Mouse (Mus musculus) limb, embryonic 11.5 days (tissue): ENCODE data around the gene Rbm45. TPM values are rescaled to one million over a fixed set of nuclear protein-coding genes. Genes with fewer than 3 reads are reported as not detected.

Experiments
- ATAC-seq: fragments of 200-750 bp; cut with Nextera tagmentation; 2 replicates; pipeline ENCODE4 v1.8.0; 2017; ENCODE audit warnings: low read depth; ENCODE audit not compliant: insufficient number of reproducible peaks, low FRiP score, low TSS enrichment
- DNase-seq: peaks from one replicate; pipeline ENCODE4 v3.0.0-alpha.2; 2015; ENCODE audit warnings: low spot score
- H3K27ac ChIP-seq: fragments of 300-500 bp; sonication (generic); replicated peaks from 2 replicates; pipeline ENCODE4 v1.5.1; 2014; ENCODE audit warnings: low read depth, mild to moderate bottlenecking, low read length
- H3K27me3 ChIP-seq: fragments of 300-500 bp; sonication (generic); 2 replicates; pipeline ENCODE4 v1.6.1; 2014; ENCODE audit warnings: mild to moderate bottlenecking, low read length, mixed read lengths; ENCODE audit not compliant: control insufficient read depth, insufficient read depth
- H3K36me3 ChIP-seq: fragments of 300-500 bp; sonication (generic); 2 replicates; pipeline ENCODE4 v1.6.1; 2014; ENCODE audit warnings: mild to moderate bottlenecking, low read length, moderate library complexity, mixed read lengths; ENCODE audit not compliant: control insufficient read depth, insufficient read depth
- H3K4me1 ChIP-seq: fragments of 300-500 bp; sonication (generic); 2 replicates; pipeline ENCODE4 v1.6.1; 2014; ENCODE audit warnings: low read length, mixed read lengths; ENCODE audit not compliant: control insufficient read depth, insufficient read depth
- H3K4me2 ChIP-seq: fragments of 300-500 bp; sonication (generic); 2 replicates; pipeline ENCODE4 v1.6.1; 2014; ENCODE audit warnings: low read depth, mild to moderate bottlenecking, moderate library complexity; ENCODE audit not compliant: severe bottlenecking
- H3K4me3 ChIP-seq: fragments of 300-500 bp; sonication (generic); 2 replicates; pipeline ENCODE4 v1.5.1; 2014; ENCODE audit warnings: low read depth, low read length
- H3K9ac ChIP-seq: fragments of 300-500 bp; sonication (generic); 2 replicates; pipeline ENCODE4 v1.6.1; 2014; ENCODE audit warnings: mild to moderate bottlenecking, low read length
- H3K9me3 ChIP-seq: fragments of 300-500 bp; sonication (generic); 2 replicates; pipeline ENCODE4 v1.6.1; 2016; ENCODE audit warnings: low read length; ENCODE audit not compliant: control insufficient read depth
- WGBS: fragments of 180-500 bp; shearing (Covaris S2); extraction: QIAGEN DNeasy Blood & Tissue Kit; methylation state at CpG from one replicate; pipeline ENCODE4 v1.1.7; 2014; 5-methylcytosine and 5-hydroxymethylcytosine counted together
- polyA plus RNA-seq: library from polyadenylated mRNA; unstranded; fragments of >200 nt; fragmentation: Nextera tagmentation; extraction: Ambion mirVana; gene quantifications from 2 replicates; pipeline ENCODE4 v1.2.1, GENCODE M21; 2014

The Rbm45 gene
- polyA plus RNA-seq = 16.3 and 16.8 TPM in 2 replicates

DNA sequence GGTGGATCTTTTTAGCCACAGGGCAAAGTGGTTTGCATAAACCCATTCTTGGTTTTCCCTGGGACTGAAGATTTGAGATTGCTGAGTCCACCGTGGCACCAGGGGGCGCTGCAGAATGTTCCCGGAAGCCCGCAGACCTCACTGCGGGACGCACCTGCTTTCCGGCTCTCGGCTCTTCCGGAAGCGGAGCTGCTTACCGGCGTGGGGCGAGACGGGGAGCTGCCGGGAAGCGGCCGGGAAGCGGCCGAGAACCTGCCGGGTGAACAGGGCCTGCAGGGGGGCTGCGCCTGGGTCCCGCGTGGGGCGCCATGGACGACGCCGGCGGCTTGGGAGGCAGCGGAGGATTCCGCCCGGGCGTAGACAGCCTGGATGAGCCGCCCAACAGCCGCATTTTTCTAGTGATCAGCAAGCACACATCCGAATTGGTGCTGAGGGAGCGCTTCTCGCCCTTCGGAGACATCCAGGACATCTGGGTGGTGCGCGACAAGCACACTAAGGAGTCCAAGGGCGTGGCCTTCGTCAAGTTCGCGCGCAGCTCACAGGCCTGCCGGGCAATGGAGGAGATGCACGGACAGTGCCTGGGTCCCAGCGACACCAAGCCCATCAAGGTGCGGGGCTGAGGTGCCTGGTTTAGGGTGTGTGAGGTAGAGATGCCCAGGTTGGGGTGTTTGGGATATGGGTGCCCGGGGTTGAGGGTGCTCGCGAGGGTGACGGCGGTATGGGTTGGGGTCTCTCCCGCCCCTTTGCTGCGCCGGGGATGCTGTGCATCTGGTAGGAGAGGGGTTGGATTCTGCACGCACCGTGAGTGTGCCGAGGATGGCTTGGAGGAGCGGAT is at the start of gene Rbm45:
Rbm45 (plus strand) TSS at position 164 of the 835 bp plus-strand sequence.
- H3K4me3 ChIP-seq = peak within 1 kb of the TSS; percentile 85
- 0 out of 2 replicates have a peak, but pooled peaks cover 2% of the 10 kb centered on the region for H3K36me3 ChIP-seq
- peak; percentile 80 for ATAC-seq
- WGBS = under 1% methylated on average over 61 of the region's 61 CpGs
- no peak within 1 kb of the TSS for H3K27ac ChIP-seq
- H3K9me3 ChIP-seq = no peaks in the 10 kb centered on the region
- peaks cover 5% of the 10 kb centered on the region; the same call in 1 of the 2 replicates for H3K4me1 ChIP-seq
- H3K27me3 ChIP-seq = no peaks in the 10 kb centered on the region
- H3K9ac ChIP-seq = peak within 1 kb of the TSS; percentile 86
- peak within 1 kb of the TSS; percentile 92 for H3K4me2 ChIP-seq
- DNase-seq = peak; percentile 93

DNA sequence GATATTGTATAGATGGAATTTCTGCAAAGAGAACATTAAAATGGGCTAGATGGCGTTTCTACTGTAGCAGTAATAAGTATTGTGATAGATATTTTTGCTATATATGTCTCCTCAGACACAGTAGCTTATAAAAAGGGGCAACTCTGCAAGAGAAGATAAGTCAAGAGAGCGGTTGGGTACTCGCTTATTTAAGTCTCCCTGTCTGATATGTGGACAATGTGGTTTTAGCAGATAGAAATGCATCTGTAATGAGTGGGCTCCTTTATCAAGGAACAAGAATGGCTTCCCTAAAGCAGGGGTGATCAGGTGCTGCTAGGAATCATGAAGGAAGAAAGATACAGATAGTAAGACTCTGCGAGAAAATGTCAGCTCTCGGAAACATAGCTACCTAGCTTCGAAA is 49.4 kb upstream of the Rbm45 start:
- Histone ChIP-seq H3K9ac (no peak overlapping the region), H3K4me2 (no peak overlapping the region), H3K36me3 (no peaks in the 10 kb centered on the region)

DNA sequence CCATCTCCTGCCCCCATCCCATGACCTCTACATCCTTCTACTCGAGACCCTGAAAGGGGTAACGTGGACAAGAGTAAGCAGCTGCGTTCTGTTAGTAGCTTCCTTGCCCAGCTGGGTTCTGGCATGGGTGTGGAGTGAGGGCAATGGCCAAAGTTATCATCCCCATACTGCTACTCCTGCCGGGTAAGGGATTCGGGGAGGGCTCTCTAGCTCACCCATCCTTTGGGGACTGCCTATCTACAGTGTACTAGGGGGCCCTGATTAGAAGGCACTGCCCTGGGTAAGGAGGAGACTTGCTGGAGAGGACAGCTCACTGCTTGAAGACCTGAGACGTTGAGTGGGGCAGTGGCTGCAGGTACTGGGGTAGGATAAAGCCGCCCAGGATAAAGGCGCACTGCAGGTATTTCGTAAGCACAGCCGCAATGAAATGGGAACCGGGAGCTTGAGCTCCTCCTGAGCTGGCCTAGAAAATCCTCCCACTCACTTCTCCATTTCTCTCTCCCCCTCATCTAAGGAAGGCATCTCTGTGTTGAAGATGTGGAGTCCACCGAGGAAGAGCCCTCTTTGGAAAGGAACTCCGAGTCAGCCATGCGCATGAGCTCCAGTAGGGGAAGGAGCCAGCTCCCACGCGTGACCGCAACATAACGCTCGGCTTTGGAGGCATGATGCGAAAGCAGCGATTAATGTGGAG is 46.5 kb upstream of the Rbm45 start:
- ATAC-seq = no peak

More for the DNA sequence above, 49.4 kb upstream of the Rbm45 start:
- H3K27ac ChIP-seq = no peak overlapping the region
- no peak overlapping the region for H3K4me3 ChIP-seq
- ATAC-seq (no peak), DNase-seq (no peak)
- no peaks in the 10 kb centered on the region for H3K9me3 ChIP-seq
- WGBS = 85% methylated on average over 6 of the region's 6 CpGs
- H3K27me3 ChIP-seq = no peaks in the 10 kb centered on the region
- H3K4me1 ChIP-seq = no peaks in the 10 kb centered on the region

DNA sequence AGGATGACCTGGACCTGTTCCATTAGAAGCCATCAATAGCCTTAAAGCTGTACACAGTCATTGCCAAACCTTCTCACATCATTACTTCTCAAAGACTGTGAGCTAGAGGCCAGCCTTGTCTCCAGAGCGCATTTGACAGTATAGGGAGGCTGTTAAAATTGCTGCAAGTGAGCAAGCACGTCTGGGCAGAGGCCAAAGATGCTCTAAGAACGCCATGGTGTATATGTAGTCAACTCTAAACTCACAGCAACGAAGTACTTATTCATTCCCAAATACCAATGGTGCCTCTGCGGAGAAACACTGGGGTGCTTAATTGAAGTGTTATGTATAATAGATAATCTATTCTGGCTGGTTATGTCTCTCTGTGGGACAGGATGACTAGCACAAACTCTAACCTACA is 45.3 kb upstream of the Rbm45 start:
- H3K27ac ChIP-seq = no peak overlapping the region
- WGBS = 85% methylated on average over 5 of the region's 5 CpGs
- H3K36me3 ChIP-seq = no peaks in the 10 kb centered on the region
- H3K9me3 ChIP-seq = no peaks in the 10 kb centered on the region
- peak; percentile 7 for DNase-seq
- no peak overlapping the region for H3K4me3 ChIP-seq
- ATAC-seq = no peak
- no peaks in the 10 kb centered on the region for H3K4me1 ChIP-seq
- no peaks in the 10 kb centered on the region for H3K27me3 ChIP-seq
- H3K9ac ChIP-seq = no peak overlapping the region
- no peak overlapping the region for H3K4me2 ChIP-seq

More for the DNA sequence above, 46.5 kb upstream of the Rbm45 start:
- H3K4me3 ChIP-seq = no peak overlapping the region
- H3K9ac ChIP-seq = no peak overlapping the region
- WGBS = 87% methylated on average over 21 of the region's 21 CpGs
- H3K27me3 ChIP-seq = no peaks in the 10 kb centered on the region
- H3K4me1 ChIP-seq = no peaks in the 10 kb centered on the region
- no peak overlapping the region for H3K4me2 ChIP-seq
- H3K27ac ChIP-seq = no peak overlapping the region
- no peaks in the 10 kb centered on the region for H3K9me3 ChIP-seq
- DNase-seq = peak; percentile 18
- no peaks in the 10 kb centered on the region for H3K36me3 ChIP-seq

DNA sequence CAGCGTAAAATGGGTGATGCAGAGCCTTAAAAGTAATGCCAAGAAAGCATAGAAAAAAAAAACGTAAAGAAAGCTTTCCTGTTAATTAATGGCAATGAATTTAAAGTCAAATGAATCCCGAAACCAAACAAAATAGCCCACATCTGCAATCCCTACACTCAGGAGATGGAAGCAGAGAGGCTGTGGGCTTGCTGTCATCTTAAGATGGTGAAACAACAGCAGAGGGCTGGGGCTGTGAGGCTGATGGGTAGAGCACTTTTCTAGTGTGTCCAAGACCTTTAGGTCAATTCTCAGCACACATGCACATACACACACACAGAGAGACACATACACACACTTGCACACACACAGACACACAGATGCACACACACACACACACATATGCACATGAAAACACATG is 43.6 kb upstream of the Rbm45 start:
- H3K9ac ChIP-seq = no peak overlapping the region

DNA sequence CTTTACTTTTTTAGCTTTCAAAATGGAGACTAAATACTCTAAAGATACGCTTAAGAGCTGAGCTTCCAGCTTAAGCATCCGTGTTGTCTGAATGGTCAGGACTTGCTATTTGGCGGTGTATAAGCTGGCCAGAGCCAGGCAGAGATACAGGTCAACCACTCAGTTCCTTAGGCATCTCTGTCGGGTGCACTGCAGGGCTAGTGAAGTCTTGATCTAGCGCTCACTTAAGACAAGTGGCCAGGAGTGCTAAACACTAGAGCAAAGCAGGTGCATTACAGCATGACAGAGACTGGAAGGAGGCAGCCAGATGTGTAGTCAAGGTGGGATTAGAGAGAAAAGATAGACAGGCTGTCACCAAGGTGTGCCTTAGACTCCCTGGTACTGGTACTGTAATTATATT is 39.7 kb upstream of the Rbm45 start:
- ATAC-seq (no peak), DNase-seq (peak; percentile 11)
- H3K4me2 ChIP-seq = no peak overlapping the region
- no peaks in the 10 kb centered on the region for H3K9me3 ChIP-seq
- WGBS = 92% methylated on average over 5 of the region's 5 CpGs
- no peak overlapping the region for H3K27ac ChIP-seq
- no peak overlapping the region for H3K9ac ChIP-seq
- no peak overlapping the region for H3K4me3 ChIP-seq
- H3K4me1 ChIP-seq = no peaks in the 10 kb centered on the region; the same call in 1 of the 2 replicates
- H3K27me3 ChIP-seq = no peaks in the 10 kb centered on the region
- H3K36me3 ChIP-seq = no peaks in the 10 kb centered on the region

More for the DNA sequence above, 43.6 kb upstream of the Rbm45 start:
- no peaks in the 10 kb centered on the region for H3K4me1 ChIP-seq
- WGBS = 83% methylated on average over 3 of the region's 3 CpGs
- H3K4me3 ChIP-seq = no peak overlapping the region
- H3K27me3 ChIP-seq = no peaks in the 10 kb centered on the region
- ATAC-seq (no peak), DNase-seq (no peak)
- H3K36me3 ChIP-seq = no peaks in the 10 kb centered on the region
- H3K27ac ChIP-seq = no peak overlapping the region
- H3K9me3 ChIP-seq = no peaks in the 10 kb centered on the region
- H3K4me2 ChIP-seq = no peak overlapping the region

DNA sequence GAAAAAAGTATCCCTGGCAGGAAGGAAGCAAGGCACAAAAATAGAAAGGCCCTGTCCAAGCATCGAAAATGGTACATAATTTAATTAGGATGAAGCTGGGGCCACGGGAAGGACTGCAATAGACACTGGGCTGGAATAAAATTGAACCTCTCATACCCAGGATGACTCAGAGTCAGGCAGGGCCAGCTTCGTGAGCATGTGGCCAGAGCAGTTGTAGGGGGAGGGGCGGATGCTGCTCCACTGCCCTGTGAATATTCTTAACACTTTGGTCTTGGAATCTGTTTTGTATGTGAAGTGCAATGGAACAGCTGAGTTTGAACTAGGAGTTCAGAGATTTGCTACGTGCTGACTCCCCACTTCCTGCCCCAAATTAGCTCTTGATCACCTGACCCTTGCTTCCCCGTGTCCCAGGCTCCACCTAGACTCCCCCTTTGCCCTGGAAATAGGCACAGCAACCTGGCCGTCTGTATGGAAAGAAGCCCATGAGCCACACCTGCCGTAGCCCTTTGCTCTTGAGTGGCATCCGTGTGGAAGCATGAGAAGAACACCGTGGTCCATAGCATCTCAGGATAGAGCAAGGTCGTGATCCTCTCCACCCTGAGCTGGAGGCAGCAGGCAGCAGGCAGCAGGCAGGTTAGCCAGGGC is 37.5 kb upstream of the Rbm45 start:
- Histone ChIP-seq H3K27me3 (no peaks in the 10 kb centered on the region), H3K9ac (no peak overlapping the region), H3K4me2 (no peak overlapping the region), H3K27ac (no peak overlapping the region), H3K4me1 (no peaks in the 10 kb centered on the region; the same call in 1 of the 2 replicates), H3K36me3 (no peaks in the 10 kb centered on the region), H3K9me3 (no peaks in the 10 kb centered on the region), H3K4me3 (no peak overlapping the region)
- WGBS = 73% methylated on average over 11 of the region's 11 CpGs
- ATAC-seq = no peak
- DNase-seq = peak; percentile 18

DNA sequence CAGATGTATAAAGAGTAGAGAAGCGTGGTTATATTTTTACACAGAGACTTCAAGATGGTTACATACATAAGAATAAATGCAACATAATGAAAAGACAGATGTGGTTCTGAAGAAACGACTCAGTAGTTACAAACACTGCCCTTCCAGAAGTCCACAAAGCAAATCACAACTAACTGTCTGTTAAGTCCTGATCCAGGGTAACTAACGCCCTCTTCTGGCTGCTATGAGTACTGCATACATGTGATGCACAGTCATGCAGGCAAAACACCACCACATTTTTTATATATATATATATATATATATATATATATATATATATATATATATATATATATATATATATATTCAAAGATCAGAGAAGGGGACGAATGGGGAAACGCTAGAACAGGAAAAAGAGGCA is 35.2 kb upstream of the Rbm45 start:
- Histone ChIP-seq H3K4me2 (no peak overlapping the region), H3K4me3 (no peak overlapping the region), H3K4me1 (no peaks in the 10 kb centered on the region; the same call in 1 of the 2 replicates), H3K36me3 (no peaks in the 10 kb centered on the region), H3K27me3 (peaks cover 7% of the 10 kb centered on the region), H3K27ac (no peak overlapping the region), H3K9me3 (no peaks in the 10 kb centered on the region), H3K9ac (no peak overlapping the region)
- 86% methylated on average over 5 of the region's 5 CpGs for WGBS
- DNase-seq = peak; percentile 22
- no peak for ATAC-seq
